Mouse (Mus musculus) gastrocnemius, adult 8-10 months (tissue): ENCODE measurements around the gene Hist1h2ak. TPM values are rescaled to one million over a fixed set of nuclear protein-coding genes. Genes with fewer than 3 reads are reported as not detected.
"Not testable (repeated sequence)": the region's sequence is repeated elsewhere in the genome, so short reads cannot be mapped to it uniquely, and the experiment has no call there.

ENCODE experiments used
- DNase-seq, 2 experiments: peaks; one replicate each; pipeline ENCODE4 v3.0.0; 2022; ENCODE audit warnings: low spot score in 2 of 2
- total RNA-seq, 4 experiments: library from RNA; stranded (reverse); gene quantifications; 2 replicates each; pipeline ENCODE4 v1.2.4; 2022

Hist1h2ak gene
- total RNA-seq, result not detected

DNA sequence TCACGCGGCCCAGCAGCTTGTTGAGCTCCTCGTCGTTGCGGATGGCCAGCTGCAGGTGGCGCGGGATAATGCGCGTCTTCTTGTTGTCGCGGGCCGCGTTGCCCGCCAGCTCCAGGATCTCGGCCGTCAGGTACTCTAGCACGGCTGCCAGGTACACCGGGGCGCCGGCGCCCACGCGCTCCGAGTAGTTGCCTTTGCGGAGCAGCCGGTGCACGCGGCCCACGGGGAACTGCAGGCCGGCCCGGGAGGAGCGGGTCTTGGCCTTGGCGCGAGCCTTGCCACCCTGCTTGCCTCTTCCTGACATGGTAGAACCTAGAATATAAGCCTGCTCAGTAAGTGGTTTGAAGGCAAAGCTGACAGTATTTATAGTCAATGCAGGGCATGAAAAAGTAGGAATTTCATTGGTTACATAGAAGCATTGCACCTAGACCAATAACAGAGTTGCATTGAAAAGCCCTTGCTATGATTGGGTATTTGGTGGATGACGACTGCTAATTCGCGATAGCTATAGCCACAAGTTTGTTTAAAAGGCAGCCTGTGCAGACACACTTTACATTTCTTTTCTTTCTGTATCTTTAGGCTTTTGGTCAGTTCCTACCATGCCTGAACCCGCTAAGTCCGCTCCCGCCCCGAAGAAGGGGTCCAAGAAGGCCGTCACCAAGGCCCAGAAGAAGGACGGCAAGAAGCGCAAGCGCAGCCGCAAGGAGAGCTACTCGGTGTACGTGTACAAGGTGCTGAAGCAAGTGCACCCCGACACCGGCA, at the start of gene Hist1h2ak, which contains the start of gene Hist1h2bn:
TSS of gene Hist1h2ak (minus strand) at position 304 of the 762 bp plus-strand sequence.
TSS of gene Hist1h2bn (plus strand) at position 600 of the 762 bp plus-strand sequence.
- not testable (repeated sequence) for DNase-seq

- DNase-seq, result not testable (repeated sequence)
Measured at GRCm38 (mm10) chr13:21803058-21803457, 49.4 kb upstream of the Hist1h2ak start.

- not testable (repeated sequence) for DNase-seq
Measured at GRCm38 (mm10) chr13:21797163-21797562, 43.5 kb upstream of the Hist1h2ak start.

- no peak for DNase-seq
Measured at GRCm38 (mm10) chr13:21795584-21795983, 42.0 kb upstream of the Hist1h2ak start.

GRCm38 (mm10) chr13:21790601-21791283, 37.1 kb upstream of the Hist1h2ak start:
- DNase-seq, result no peak

- DNase-seq, result no peak
Measured at GRCm38 (mm10) chr13:21789925-21790324, 36.3 kb upstream of the Hist1h2ak start.

DNA sequence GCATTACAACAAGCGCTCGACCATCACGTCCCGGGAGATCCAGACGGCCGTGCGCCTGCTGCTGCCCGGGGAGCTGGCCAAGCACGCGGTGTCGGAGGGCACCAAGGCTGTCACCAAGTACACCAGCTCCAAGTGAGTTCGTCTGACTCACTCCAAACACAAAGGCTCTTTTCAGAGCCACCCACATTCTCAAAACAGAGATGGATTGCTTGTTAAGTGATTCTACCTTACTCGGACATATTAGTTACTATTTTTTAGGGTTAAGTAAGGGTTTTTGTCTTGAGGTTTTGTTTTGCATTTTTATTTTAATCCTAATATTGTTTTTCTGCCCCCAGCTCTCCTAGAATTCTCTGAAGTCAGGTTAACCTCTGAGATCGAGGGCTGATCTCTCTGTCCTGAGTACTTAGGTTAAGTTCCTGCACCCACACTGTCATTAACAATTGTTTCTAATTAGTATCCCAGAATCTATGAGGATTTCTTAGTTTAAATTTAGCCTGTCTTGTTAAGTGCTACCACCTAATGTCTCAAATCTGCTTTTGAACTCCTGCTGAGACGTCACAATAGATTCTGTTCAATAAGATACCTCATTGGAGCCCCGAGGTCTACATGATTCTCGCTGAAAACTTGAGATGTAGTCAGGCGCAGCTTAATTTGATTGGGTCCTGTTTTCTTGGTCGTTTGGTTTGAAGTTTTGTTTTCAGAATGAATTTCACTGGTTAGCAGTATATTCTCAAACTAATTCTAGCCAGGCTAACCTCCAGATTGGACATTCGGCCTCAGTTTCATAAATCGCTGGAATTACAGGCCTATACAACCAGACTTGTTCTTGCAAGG, 34.4 kb upstream of the Hist1h2ak start:
- no peak for DNase-seq

DNA sequence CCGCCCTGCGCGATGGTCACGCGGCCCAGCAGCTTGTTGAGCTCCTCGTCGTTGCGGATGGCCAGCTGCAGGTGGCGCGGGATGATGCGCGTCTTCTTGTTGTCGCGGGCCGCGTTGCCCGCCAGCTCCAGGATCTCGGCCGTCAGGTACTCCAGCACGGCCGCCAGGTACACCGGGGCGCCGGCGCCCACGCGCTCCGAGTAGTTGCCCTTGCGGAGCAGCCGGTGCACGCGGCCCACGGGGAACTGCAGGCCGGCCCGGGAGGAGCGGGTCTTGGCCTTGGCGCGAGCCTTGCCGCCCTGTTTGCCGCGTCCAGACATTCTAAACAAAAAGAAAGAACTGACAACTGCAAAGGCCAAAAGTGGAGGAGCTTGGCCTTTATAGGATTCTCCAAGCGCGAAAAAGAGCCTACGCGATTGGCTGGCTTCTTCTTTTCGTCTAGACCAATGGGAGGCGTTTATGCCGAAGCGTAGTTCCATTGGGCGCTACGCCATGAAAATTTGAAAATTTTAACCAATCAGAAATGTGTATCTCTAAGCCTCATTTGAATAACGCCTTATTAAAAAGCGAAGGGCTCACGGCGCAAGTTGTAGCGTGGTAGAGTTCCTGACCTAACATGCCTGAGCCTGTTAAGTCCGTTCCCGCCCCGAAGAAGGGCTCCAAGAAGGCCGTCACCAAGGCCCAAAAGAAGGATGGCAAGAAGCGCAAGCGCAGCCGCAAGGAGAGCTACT, 33.4 kb upstream of the Hist1h2ak start, which contains the start of the genes Hist1h2an and Hist1h2bp:
TSS of gene Hist1h2an (minus strand) at position 320 of the 731 bp plus-strand sequence.
TSS of gene Hist1h2bp (plus strand) at position 563 of the 731 bp plus-strand sequence.
- peak; percentile 64 to 70 for DNase-seq

DNA sequence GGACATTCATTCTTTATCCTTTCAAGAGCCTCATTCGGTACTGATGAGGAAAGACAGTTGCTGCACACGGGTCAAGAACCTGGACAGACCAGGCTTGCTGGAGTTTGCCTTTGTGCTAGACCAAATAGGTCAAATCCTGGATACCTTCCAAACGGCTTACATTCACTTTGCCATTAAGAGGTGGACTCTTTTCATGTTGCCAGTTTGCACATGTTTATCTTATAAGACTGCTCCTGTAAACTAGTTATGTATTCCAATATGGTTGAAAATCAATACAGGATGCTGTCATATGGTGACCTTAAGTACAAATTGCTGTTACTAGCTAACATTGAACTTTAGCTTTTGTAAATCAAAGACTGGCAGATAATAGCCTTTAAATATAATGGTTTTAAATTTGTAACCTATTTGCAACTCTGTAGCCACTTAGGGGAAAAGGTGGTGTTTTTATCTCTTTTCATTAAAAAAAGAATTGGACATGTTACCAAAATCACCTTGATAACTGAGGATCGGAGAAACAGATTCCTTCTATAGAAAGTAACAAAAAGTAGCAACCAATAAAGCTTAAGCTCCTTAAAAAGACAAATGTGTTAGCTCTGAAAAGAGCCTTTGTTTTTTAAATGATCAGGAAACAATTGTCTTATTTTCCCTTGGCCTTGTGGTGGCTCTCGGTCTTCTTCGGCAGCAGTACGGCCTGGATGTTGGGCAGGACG, 32.7 kb upstream of the Hist1h2ak start:
- no peak for DNase-seq

DNA sequence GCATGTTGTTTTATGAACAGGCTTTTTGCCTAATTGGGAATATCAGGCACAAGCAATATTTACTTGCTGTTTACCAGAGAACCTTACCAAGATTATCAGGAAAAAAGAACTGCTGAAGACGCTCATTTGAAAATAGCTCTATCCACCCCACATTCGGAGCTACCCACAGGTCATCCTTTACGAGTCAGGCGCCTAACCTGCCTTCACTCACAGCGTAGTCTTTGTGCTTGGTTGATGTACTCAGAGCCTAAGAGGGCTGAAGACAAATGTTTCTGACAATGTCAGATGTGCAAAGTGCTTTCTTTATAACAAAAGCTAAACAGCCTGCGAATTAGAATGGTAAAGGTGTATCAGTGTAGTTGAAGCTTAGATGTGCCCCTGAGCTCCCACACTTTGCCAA, 30.7 kb upstream of the Hist1h2ak start:
- DNase-seq, result no peak

- DNase-seq, result no peak
Measured at GRCm38 (mm10) chr13:21783734-21784161, 30.1 kb upstream of the Hist1h2ak start.

DNA sequence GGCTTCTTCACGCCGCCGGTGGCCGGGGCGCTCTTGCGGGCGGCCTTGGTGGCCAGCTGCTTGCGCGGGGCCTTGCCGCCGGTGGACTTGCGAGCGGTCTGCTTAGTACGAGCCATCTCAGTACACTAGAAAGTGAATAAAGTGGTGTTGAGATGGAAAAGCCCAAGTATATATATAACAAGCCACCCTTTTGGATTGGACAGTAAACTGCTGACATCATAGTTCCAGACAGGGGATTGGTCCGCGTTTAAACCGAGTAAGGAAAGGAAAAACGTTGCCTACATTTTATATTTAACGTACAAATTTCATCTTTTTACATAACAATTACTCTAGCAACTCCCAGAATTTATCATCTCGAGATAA, 29.6 kb upstream of the Hist1h2ak start, which contains the start of gene Hist1h3i:
TSS of gene Hist1h3i (minus strand) at position 116 of the 363 bp plus-strand sequence.
- no peak for DNase-seq

DNA sequence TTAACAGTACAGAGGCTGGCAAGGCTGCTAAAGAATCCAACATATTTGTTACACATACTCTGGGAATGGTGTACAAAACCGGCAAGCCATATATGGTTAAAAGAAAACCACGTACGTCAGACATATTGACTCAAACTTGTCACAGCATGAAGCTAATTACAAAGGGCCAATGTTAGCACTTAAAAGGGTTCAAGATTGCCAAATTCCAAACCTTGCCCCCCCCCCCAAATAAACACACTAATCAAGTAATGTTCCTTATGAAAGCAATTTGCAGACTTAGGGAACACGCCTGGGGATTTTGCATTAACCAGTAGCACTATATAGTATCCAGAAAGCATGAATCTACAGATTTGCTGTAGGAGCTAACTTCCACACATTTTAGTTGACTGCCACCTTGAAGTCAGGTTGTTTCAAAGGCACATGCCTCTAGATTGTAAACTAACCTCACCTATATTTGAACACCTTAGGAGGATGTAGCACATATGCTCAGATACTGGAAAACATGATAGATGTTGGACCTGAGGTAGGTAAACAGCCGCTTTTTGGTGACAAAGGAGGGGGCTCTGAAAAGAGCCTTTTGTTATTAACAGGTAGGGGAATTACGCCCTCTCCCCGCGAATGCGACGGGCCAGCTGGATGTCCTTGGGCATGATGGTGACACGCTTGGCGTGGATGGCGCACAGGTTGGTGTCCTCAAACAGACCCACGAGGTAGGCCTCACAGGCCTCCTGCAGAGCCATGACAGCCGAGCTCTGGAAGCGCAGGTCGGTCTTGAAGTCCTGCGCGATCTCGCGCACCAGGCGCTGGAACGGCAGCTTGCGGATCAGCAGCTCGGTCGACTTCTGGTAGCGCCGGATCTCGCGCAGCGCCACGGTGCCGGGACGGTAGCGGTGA, 29.0 kb upstream of the Hist1h2ak start:
- DNase-seq, result not testable (repeated sequence)

GRCm38 (mm10) chr13:21781639-21782038, 28.0 kb upstream of the Hist1h2ak start:
- DNase-seq, result no peak

DNA sequence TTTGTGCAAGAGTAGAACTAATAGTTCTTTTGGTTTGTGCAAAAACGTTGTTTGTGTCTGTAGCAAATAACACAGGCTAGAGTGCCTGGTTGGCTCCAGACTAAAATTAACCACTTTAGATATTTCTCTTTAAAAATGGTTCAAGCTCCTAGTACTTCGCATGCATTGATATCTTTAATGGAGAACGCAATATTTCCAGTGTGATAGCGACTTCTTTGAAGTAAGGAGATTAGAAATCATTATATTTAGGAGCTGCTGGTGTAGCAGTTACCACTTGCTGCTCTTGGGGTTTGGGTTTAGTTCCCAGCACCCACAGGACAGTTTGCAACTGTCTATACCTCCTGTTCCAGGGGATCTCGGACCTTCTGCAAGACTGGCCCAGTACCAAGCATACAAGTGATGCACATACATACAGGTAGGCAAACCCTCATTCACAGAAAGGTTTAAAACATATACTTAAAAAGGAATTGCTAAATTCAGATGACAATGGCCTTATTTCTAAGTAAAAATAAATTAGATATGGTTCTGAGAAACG, 27.5 kb upstream of the Hist1h2ak start:
- DNase-seq, result no peak

DNA sequence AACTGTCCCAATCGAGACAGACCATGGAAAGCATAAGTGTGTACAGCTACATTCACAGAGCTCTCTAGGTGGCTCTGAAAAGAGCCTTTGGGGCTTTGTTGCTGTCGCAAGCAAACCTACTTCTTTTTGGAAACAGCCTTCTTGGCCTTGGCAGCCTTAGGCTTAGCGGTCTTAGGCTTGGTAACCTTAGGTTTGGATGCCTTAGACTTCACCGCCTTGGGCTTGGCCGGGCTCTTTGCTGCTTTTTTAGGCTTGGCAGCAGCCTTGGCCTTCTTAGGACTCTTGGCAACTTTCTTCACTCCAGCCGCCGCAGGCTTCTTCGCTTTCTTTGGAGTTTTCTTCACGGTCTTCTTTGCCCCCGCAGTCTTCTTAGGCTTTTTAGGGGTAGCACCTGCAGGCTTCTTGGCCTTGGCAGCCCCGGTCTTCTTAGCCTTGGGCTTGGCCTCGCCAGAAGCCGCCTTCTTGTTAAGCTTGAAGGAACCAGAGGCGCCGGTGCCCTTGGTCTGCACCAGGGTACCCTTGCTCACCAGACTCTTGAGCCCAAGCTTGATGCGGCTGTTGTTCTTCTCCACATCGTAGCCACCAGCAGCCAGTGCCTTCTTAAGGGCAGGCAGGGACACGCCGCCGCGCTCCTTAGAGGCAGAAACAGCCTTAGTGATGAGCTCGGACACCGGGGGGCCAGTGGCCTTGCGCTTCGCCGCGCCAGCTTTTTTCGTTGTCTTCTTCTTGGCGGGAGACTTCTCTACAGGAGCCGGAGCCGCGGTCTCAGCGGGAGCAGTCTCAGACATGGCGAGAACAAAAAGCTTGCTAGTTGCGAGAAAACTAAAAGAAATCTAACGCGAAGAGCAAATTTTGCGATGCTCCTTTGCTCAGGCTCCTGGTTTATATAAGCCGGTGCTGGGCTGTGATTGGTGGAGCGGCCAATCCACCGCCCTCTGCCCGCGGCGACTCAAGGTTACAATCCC, 26.4 kb upstream of the Hist1h2ak start, which contains the start of gene Hist1h1b:
TSS of gene Hist1h1b (minus strand) at position 859 of the 965 bp plus-strand sequence.
- peak in 1 of 2 experiments; percentile 10 for DNase-seq
